Mouse (Mus musculus) T-helper 1 cell (primary cell): ENCODE measurements around the gene Ubc.
"Not testable (repeated sequence)": the region's sequence is repeated elsewhere in the genome, so short reads cannot be mapped to it uniquely, and the experiment has no call there.

Experiments
- in situ Hi-C: fragments of 300-600 bp; cut with MboI, MseI; formaldehyde crosslinking; loops from one replicate; pipeline ENCODE4 v1.15.1; 2025; ENCODE audit warnings: high pct_unique_total_duplicates

The Ubc gene

GRCm38 (mm10) chr5:125389579-125390441 lies at the start of gene Ubc:
TSS of gene Ubc (minus strand) at chr5:125390202.
- in situ Hi-C loops, result no loop called here

- in situ Hi-C loops, result not testable (repeated sequence)
Observed at GRCm38 (mm10) chr5:125434347-125434746, 44.3 kb upstream of the Ubc start.

GRCm38 (mm10) chr5:125433793-125434337 lies 43.9 kb upstream of the Ubc start, which contains the start of gene Dhx37:
TSS of gene Dhx37 (minus strand) at chr5:125434121.
- in situ Hi-C loops, result no loop called here

GRCm38 (mm10) chr5:125432324-125432723 lies 42.3 kb upstream of the Ubc start:
- in situ Hi-C loops, result not testable (repeated sequence)

GRCm38 (mm10) chr5:125426343-125426742 lies 36.3 kb upstream of the Ubc start:
- in situ Hi-C loops, result no loop called here

- in situ Hi-C loops, result no loop called here
Observed at GRCm38 (mm10) chr5:125425698-125426276, 35.8 kb upstream of the Ubc start.

- in situ Hi-C loops, result no loop called here
Observed at GRCm38 (mm10) chr5:125419124-125419523, 29.1 kb upstream of the Ubc start.

GRCm38 (mm10) chr5:125418636-125419035 lies 28.6 kb upstream of the Ubc start:
- in situ Hi-C loops, result no loop called here

- in situ Hi-C loops, result no loop called here
Observed at GRCm38 (mm10) chr5:125416183-125416582, 26.2 kb upstream of the Ubc start.

- in situ Hi-C loops, result no loop called here
Observed at GRCm38 (mm10) chr5:125413763-125414162, 23.8 kb upstream of the Ubc start.

GRCm38 (mm10) chr5:125412536-125412935 lies 22.5 kb upstream of the Ubc start:
- in situ Hi-C loops, result not testable (repeated sequence)

GRCm38 (mm10) chr5:125411972-125412530 lies 22.0 kb upstream of the Ubc start:
- in situ Hi-C loops, result no loop called here

- in situ Hi-C loops, result no loop called here
Observed at GRCm38 (mm10) chr5:125409348-125410090, 19.5 kb upstream of the Ubc start.

- in situ Hi-C loops, result no loop called here
Observed at GRCm38 (mm10) chr5:125408842-125409241, 18.8 kb upstream of the Ubc start.

- in situ Hi-C loops, result no loop called here
Observed at GRCm38 (mm10) chr5:125407910-125408575, 18.0 kb upstream of the Ubc start.

- in situ Hi-C loops, result no loop called here
Observed at GRCm38 (mm10) chr5:125407020-125407830, 17.2 kb upstream of the Ubc start.

GRCm38 (mm10) chr5:125406322-125407016 lies 16.5 kb upstream of the Ubc start:
- in situ Hi-C loops, result no loop called here

- in situ Hi-C loops, result no loop called here
Observed at GRCm38 (mm10) chr5:125405546-125406248, 15.7 kb upstream of the Ubc start.
